Mouse (Mus musculus): ENCODE measurements around the gene Tor3a. TPM values are rescaled to one million over a fixed set of nuclear protein-coding genes. Genes with fewer than 3 reads are reported as not detected.

Gene Tor3a
- total and polyA plus RNA-seq, 3 experiments = 2.5 to 3.1 (median 2.6) TPM

DNA sequence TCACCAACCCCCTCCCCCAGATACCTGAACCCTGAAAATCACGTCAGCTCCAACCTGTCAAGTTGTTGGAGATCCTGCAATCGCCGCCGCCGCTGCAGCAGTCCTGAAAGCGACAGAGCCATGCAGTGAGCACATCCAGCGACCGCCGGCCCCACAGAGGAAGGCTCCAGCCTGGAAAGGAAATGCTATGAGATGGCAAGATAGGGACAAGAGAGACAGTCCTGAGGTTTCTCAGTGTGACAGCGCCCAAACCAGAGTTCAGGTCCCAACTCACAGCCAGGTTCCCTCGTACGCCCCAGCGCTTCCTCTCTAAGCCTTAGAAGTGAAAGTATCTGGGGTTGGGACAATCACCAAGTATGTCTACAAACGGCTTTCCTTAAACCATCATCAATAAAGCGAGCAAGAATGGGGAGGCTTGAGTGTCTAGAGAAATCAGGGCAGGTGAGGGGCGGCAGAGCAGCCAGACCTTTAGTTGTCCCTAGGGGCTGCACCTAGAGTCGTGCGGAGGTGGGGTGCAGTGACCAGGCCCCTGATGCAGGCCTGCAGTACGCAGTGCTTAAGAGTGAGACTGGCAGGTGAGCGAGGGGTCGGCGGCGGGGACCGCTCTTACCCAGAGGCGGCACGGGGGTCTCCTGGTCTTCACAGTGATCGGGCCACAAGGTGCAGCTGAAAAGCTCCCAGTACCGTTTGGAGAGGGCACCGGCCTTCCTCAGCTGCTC lies 521 bp downstream of the Tor3a start:
- TF ChIP-seq GATA2 (IDR thresholded peaks at IDR 0.05; ENCODE audit: borderline replicate concordance, low read depth, low read length) (no peak), GATA1 (IDR thresholded peaks at IDR 0.05; ENCODE audit: borderline replicate concordance, low read length) (no peak), POLR2AphosphoS5 (IDR thresholded peaks at IDR 0.05; ENCODE audit: insufficient replicate concordance, low read depth, low read length) (no peak), TAL1 (conservative IDR thresholded peaks at IDR 0.05; ENCODE audit: low read depth, low read length) (no peak)
- Histone ChIP-seq H3K27me3 (ENCODE audit: insufficient read depth, low read length) (peaks cover 10% of the 10 kb centered on the region; the same call in 1 of the 2 replicates), H3K4me3 (ENCODE audit: low read depth, low read length) (peak overlapping the region; percentile 74), H3K4me1 (ENCODE audit: insufficient read depth, low read depth, low read length) (peaks cover 31% of the 10 kb centered on the region), H3K9me3 (replicated peaks) (no peaks in the 10 kb centered on the region), H3K36me3 (replicated peaks) (peaks cover 12% of the 10 kb centered on the region)
- DNase-seq (ENCODE audit: low spot score) (no peak), ATAC-seq (ENCODE audit: extremely low read depth, insufficient number of reproducible peaks, low FRiP score, poor library complexity, severe bottlenecking) (0 out of 2 replicates have a peak, but pooled peaks have one; percentile 24)

GRCm38 (mm10) chr1:156672720-156673475 lies 1.3 kb downstream of the Tor3a start:
- Histone ChIP-seq H3K36me3 (replicated peaks) (peaks cover 10% of the 10 kb centered on the region), H3K9me3 (replicated peaks) (no peaks in the 10 kb centered on the region), H3K4me1 (ENCODE audit: insufficient read depth, low read depth, low read length) (peaks cover 31% of the 10 kb centered on the region), H3K4me3 (ENCODE audit: low read depth, low read length) (peak overlapping the region; percentile 74), H3K27me3 (ENCODE audit: insufficient read depth, low read length) (peaks cover 10% of the 10 kb centered on the region; the same call in 1 of the 2 replicates)
- TF ChIP-seq CTCF (IDR thresholded peaks at IDR 0.05; ENCODE audit: low read depth, low read length) (no peak), GATA1 (IDR thresholded peaks at IDR 0.05; ENCODE audit: borderline replicate concordance, low read length) (no peak), POLR2AphosphoS5 (IDR thresholded peaks at IDR 0.05; ENCODE audit: insufficient replicate concordance, low read depth, low read length) (no peak), TAL1 (conservative IDR thresholded peaks at IDR 0.05; ENCODE audit: low read depth, low read length) (no peak), GATA2 (IDR thresholded peaks at IDR 0.05; ENCODE audit: borderline replicate concordance, low read depth, low read length) (no peak)
- DNase-seq (ENCODE audit: low spot score) (no peak), ATAC-seq (ENCODE audit: extremely low read depth, insufficient number of reproducible peaks, low FRiP score, poor library complexity, severe bottlenecking) (no peak)

- Histone ChIP-seq H3K4me1 (ENCODE audit: insufficient read depth, low read depth, low read length) (peaks cover 39% of the 10 kb centered on the region), H3K9me3 (replicated peaks) (no peaks in the 10 kb centered on the region), H3K4me3 (ENCODE audit: low read depth, low read length) (no peak overlapping the region), H3K36me3 (replicated peaks) (peaks cover 10% of the 10 kb centered on the region), H3K27me3 (ENCODE audit: insufficient read depth, low read length) (peaks cover 14% of the 10 kb centered on the region; the same call in 1 of the 2 replicates)
- DNase-seq (ENCODE audit: low spot score) (no peak), ATAC-seq (ENCODE audit: extremely low read depth, insufficient number of reproducible peaks, low FRiP score, poor library complexity, severe bottlenecking) (no peak)
- no peak for TF ChIP-seq CTCF (IDR thresholded peaks at IDR 0.05; ENCODE audit: low read depth, low read length)
These were observed 2.2 kb downstream of the Tor3a start for GRCm38 (mm10) chr1:156671921-156672320.

GRCm38 (mm10) chr1:156669208-156669983 lies 4.8 kb downstream of the Tor3a start:
- peaks cover 13% of the 10 kb centered on the region for H3K36me3 ChIP-seq (replicated peaks)
- no peak for DNase-seq (ENCODE audit: low spot score)
- H3K27me3 ChIP-seq (ENCODE audit: insufficient read depth, low read length) = peaks cover 15% of the 10 kb centered on the region; the same call in 1 of the 2 replicates
- H3K4me1 ChIP-seq (ENCODE audit: insufficient read depth, low read depth, low read length) = peaks cover 28% of the 10 kb centered on the region
- no peak for ATAC-seq (ENCODE audit: extremely low read depth, insufficient number of reproducible peaks, low FRiP score, poor library complexity, severe bottlenecking)
- no peaks in the 10 kb centered on the region for H3K9me3 ChIP-seq (replicated peaks)
- no peak overlapping the region for H3K4me3 ChIP-seq (ENCODE audit: low read depth, low read length)
- TF ChIP-seq GATA1 (IDR thresholded peaks at IDR 0.05; ENCODE audit: borderline replicate concordance, low read length) (no peak), GATA2 (IDR thresholded peaks at IDR 0.05; ENCODE audit: borderline replicate concordance, low read depth, low read length) (no peak), TAL1 (conservative IDR thresholded peaks at IDR 0.05; ENCODE audit: low read depth, low read length) (no peak), CTCF (IDR thresholded peaks at IDR 0.05; ENCODE audit: low read depth, low read length) (no peak), POLR2AphosphoS5 (IDR thresholded peaks at IDR 0.05; ENCODE audit: insufficient replicate concordance, low read depth, low read length) (no peak)

GRCm38 (mm10) chr1:156668602-156669001 lies 5.6 kb downstream of the Tor3a start:
- DNase-seq (ENCODE audit: low spot score) (no peak), ATAC-seq (ENCODE audit: extremely low read depth, insufficient number of reproducible peaks, low FRiP score, poor library complexity, severe bottlenecking) (no peak)
- Histone ChIP-seq H3K4me1 (ENCODE audit: insufficient read depth, low read depth, low read length) (peaks cover 22% of the 10 kb centered on the region), H3K27me3 (ENCODE audit: insufficient read depth, low read length) (peaks cover 12% of the 10 kb centered on the region; the same call in 1 of the 2 replicates), H3K9me3 (replicated peaks) (no peaks in the 10 kb centered on the region), H3K4me3 (ENCODE audit: low read depth, low read length) (no peak overlapping the region), H3K36me3 (replicated peaks) (peaks cover 13% of the 10 kb centered on the region)
- no peak for TF ChIP-seq CTCF (IDR thresholded peaks at IDR 0.05; ENCODE audit: low read depth, low read length)
- no peak for TF ChIP-seq GATA1 (IDR thresholded peaks at IDR 0.05; ENCODE audit: borderline replicate concordance, low read length)
- no peak for TF ChIP-seq POLR2AphosphoS5 (IDR thresholded peaks at IDR 0.05; ENCODE audit: insufficient replicate concordance, low read depth, low read length)
- TF ChIP-seq TAL1 (conservative IDR thresholded peaks at IDR 0.05; ENCODE audit: low read depth, low read length) = no peak
- TF ChIP-seq GATA2 (IDR thresholded peaks at IDR 0.05; ENCODE audit: borderline replicate concordance, low read depth, low read length) = no peak
